Mouse (Mus musculus) ZHBTc4 (cell line): ENCODE measurements around the gene Senp5.
A peak's percentile ranks its signal among the peaks of the same experiment; 100 is the strongest.

ENCODE experiments used
- DNase-seq: peaks from one replicate; pipeline ENCODE4 v3.0.0-alpha.2; 2011; ENCODE audit warnings: low read depth, low spot score

The Senp5 gene

GRCm38 (mm10) chr16:31940586-31940985, 62.5 kb downstream of the Senp5 start:
- DNase-seq: no peak

- DNase-seq: no peak
Measured at GRCm38 (mm10) chr16:31938856-31939255, 64.2 kb downstream of the Senp5 start.

GRCm38 (mm10) chr16:31936568-31936967, 66.5 kb downstream of the Senp5 start:
- DNase-seq: no peak

GRCm38 (mm10) chr16:31935091-31935979, 67.8 kb downstream of the Senp5 start:
- peak; percentile 55 for DNase-seq

GRCm38 (mm10) chr16:31934550-31935010, 68.5 kb downstream of the Senp5 start:
- no peak for DNase-seq

- DNase-seq: peak; percentile 54
Measured at GRCm38 (mm10) chr16:31933751-31934549, 69.1 kb downstream of the Senp5 start, which contains the start of gene Pigz. Gene Pigz, plus strand, starts transcription at chr16:31933851.

GRCm38 (mm10) chr16:31932840-31933697, 70.0 kb downstream of the Senp5 start:
- DNase-seq: peak; percentile 97

GRCm38 (mm10) chr16:31932255-31932654, 70.8 kb downstream of the Senp5 start:
- no peak for DNase-seq

- DNase-seq: peak; percentile 64
Measured at GRCm38 (mm10) chr16:31931330-31931729, 71.8 kb downstream of the Senp5 start.

GRCm38 (mm10) chr16:31927412-31927811, 75.7 kb downstream of the Senp5 start:
- DNase-seq: no peak

- peak; percentile 77 for DNase-seq
Measured at GRCm38 (mm10) chr16:31926547-31927182, 76.4 kb downstream of the Senp5 start.

GRCm38 (mm10) chr16:31926091-31926490, 77.0 kb downstream of the Senp5 start:
- no peak for DNase-seq

GRCm38 (mm10) chr16:31924368-31924767, 78.7 kb downstream of the Senp5 start:
- no peak for DNase-seq

GRCm38 (mm10) chr16:31918248-31918724, 84.8 kb downstream of the Senp5 start:
- peak; percentile 82 for DNase-seq

GRCm38 (mm10) chr16:31917776-31918175, 85.3 kb downstream of the Senp5 start:
- DNase-seq: no peak

GRCm38 (mm10) chr16:31910281-31910847, 92.7 kb downstream of the Senp5 start:
- DNase-seq: no peak
